Mouse (Mus musculus) lung, embryonic 14.5 days (tissue): ENCODE results near the gene Cdk18. TPM values are rescaled to one million over a fixed set of nuclear protein-coding genes. Genes with fewer than 3 reads are reported as not detected.

Experiments used
- ATAC-seq: fragments of 200-750 bp; cut with Nextera tagmentation; 2 replicates; pipeline ENCODE4 v1.8.0; 2017; ENCODE audit warnings: mild to moderate bottlenecking, moderate TSS enrichment, moderate library complexity; ENCODE audit not compliant: insufficient read depth
- DNase-seq: peaks from one replicate; pipeline ENCODE4 v3.0.0-alpha.2; 2015
- H3K27ac ChIP-seq: fragments of 300-500 bp; sonication (generic); 2 replicates; pipeline ENCODE4 v1.5.1; 2014; ENCODE audit warnings: low read depth, mild to moderate bottlenecking, moderate library complexity
- H3K27me3 ChIP-seq: fragments of 300-500 bp; sonication (generic); 2 replicates; pipeline ENCODE4 v1.6.1; 2014; ENCODE audit warnings: low read length, control low read depth; ENCODE audit not compliant: insufficient read depth
- H3K36me3 ChIP-seq: fragments of 300-500 bp; sonication (generic); 2 replicates; pipeline ENCODE4 v1.6.1; 2014; ENCODE audit warnings: control low read depth; ENCODE audit not compliant: insufficient read depth
- H3K4me1 ChIP-seq: fragments of 300-500 bp; sonication (generic); 2 replicates; pipeline ENCODE4 v1.6.1; 2014; ENCODE audit warnings: antibody characterized with exemption, control low read depth; ENCODE audit not compliant: insufficient read depth
- H3K4me2 ChIP-seq: fragments of 300-500 bp; sonication (generic); 2 replicates; pipeline ENCODE4 v1.6.1; 2014; ENCODE audit warnings: mild to moderate bottlenecking
- H3K4me3 ChIP-seq: fragments of 300-500 bp; sonication (generic); 2 replicates; pipeline ENCODE4 v1.5.1; 2014; ENCODE audit warnings: low read depth, low read length
- H3K9ac ChIP-seq: fragments of 300-500 bp; sonication (generic); 2 replicates; pipeline ENCODE4 v1.6.1; 2014
- H3K9me3 ChIP-seq: fragments of 300-500 bp; sonication (generic); 2 replicates; pipeline ENCODE4 v1.6.1; 2016; ENCODE audit warnings: low read depth, low read length, control low read depth
- CTCF ChIP-seq: IDR thresholded peaks from 2 replicates; pipeline ENCODE4 v1.5.1; 2016; ENCODE audit warnings: antibody characterized with exemption, low read depth
- WGBS: fragments of 180-500 bp; shearing (Covaris S2); extraction: QIAGEN DNeasy Blood & Tissue Kit; methylation state at CpG from one replicate; pipeline ENCODE4 v1.1.7; 2014; 5-methylcytosine and 5-hydroxymethylcytosine counted together
- polyA plus RNA-seq: library from polyadenylated mRNA; unstranded; fragments of >200 nt; fragmentation: Nextera tagmentation; extraction: Ambion mirVana; gene quantifications from 2 replicates; pipeline ENCODE4 v1.2.1, GENCODE M21; 2014

Gene Cdk18
- polyA plus RNA-seq, 1 experiment from 2014 or later = 8.0 TPM

- no peak overlapping the region for H3K4me3 ChIP-seq
- WGBS = 82% methylated on average over 7 of the region's 7 CpGs
- no peak for TF ChIP-seq CTCF
- no peak overlapping the region for H3K4me2 ChIP-seq
- H3K9me3 ChIP-seq = no peaks in the 10 kb centered on the region
- DNase-seq (no peak), ATAC-seq (no peak)
- no peaks in the 10 kb centered on the region for H3K36me3 ChIP-seq
- no peaks in the 10 kb centered on the region for H3K27me3 ChIP-seq
- H3K9ac ChIP-seq = no peak overlapping the region
- H3K27ac ChIP-seq = no peak overlapping the region
- H3K4me1 ChIP-seq = peaks cover 21% of the 10 kb centered on the region; the same call in 1 of the 2 replicates
Observed at GRCm38 (mm10) chr1:132135631-132136030, 3.9 kb downstream of the Cdk18 start.

- Histone ChIP-seq H3K9ac (no peak overlapping the region), H3K27ac (no peak overlapping the region)
Observed at GRCm38 (mm10) chr1:132128311-132128710, 11.2 kb downstream of the Cdk18 start.

DNA sequence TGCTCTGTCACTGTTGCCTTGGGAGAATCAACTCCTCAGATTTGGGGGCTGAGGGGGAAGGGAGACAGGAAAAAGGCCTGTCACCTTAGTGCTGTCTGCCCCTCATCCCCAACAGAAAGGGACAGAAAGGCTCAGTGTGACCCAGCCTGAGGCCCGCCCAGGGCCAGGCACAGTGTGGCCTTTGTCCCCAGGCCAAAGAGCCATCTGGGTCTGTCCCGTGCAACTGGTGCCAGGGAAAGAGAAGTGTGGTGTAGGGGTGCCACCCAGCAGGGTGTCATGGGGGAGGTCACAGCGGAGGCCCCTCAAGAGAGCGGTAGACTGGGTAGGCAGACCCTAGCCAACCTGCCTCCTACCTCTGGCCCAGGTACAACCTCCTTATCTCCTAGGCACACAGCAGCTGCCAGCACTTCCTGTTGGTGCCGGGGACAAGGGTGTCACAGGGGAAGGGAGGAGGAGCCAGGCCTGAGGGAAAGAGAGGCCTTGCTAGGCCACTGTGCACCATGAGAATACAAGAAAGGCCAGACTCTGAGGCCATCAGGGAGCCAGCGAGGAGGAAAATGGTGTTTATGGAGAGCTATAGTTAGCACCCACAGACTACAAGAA, 13.6 kb downstream of the Cdk18 start:
- no peaks in the 10 kb centered on the region for H3K9me3 ChIP-seq
- TF ChIP-seq CTCF = no peak
- DNase-seq = peak; percentile 37
- peaks cover 4% of the 10 kb centered on the region; the same call in 1 of the 2 replicates for H3K4me1 ChIP-seq
- H3K4me3 ChIP-seq = no peak overlapping the region
- 0 out of 2 replicates have a peak, but pooled peaks cover 2% of the 10 kb centered on the region for H3K36me3 ChIP-seq
- 50% methylated on average over 6 of the region's 6 CpGs for WGBS
- peak overlapping the region; percentile 61 for H3K27ac ChIP-seq
- H3K9ac ChIP-seq = no peak overlapping the region
- H3K4me2 ChIP-seq = no peak overlapping the region
- no peaks in the 10 kb centered on the region for H3K27me3 ChIP-seq
- no peak for ATAC-seq

More at GRCm38 (mm10) chr1:132128311-132128710, 11.2 kb downstream of the Cdk18 start:
- ATAC-seq (peak; percentile 44), DNase-seq (peak; percentile 66)
- WGBS = 43% methylated on average over 7 of the region's 7 CpGs
- Histone ChIP-seq H3K36me3 (no peaks in the 10 kb centered on the region), H3K4me2 (no peak overlapping the region), H3K4me3 (no peak overlapping the region), H3K27me3 (no peaks in the 10 kb centered on the region), H3K9me3 (no peaks in the 10 kb centered on the region), H3K4me1 (peaks cover 12% of the 10 kb centered on the region)
- TF ChIP-seq CTCF = no peak

- whole genome bisulfite sequencing = 23% methylated on average over 4 of the region's 4 CpGs
Observed at GRCm38 (mm10) chr1:132125249-132125648, 14.2 kb downstream of the Cdk18 start.

GRCm38 (mm10) chr1:132123420-132124014, 16.0 kb downstream of the Cdk18 start:
- H3K4me2 ChIP-seq = no peak overlapping the region
- no peak for ATAC-seq
- H3K27me3 ChIP-seq = no peaks in the 10 kb centered on the region
- 66% methylated on average over 9 of the region's 9 CpGs for WGBS
- 0 out of 2 replicates have a peak, but pooled peaks cover 2% of the 10 kb centered on the region for H3K36me3 ChIP-seq
- H3K27ac ChIP-seq = no peak overlapping the region
- no peak overlapping the region for H3K4me3 ChIP-seq
- TF ChIP-seq CTCF = no peak
- no peak for DNase-seq
- H3K4me1 ChIP-seq = peaks cover 4% of the 10 kb centered on the region; the same call in 1 of the 2 replicates
- no peak overlapping the region for H3K9ac ChIP-seq
- no peaks in the 10 kb centered on the region for H3K9me3 ChIP-seq

More at GRCm38 (mm10) chr1:132125249-132125648, 14.2 kb downstream of the Cdk18 start:
- H3K27me3 ChIP-seq = no peaks in the 10 kb centered on the region
- peak overlapping the region; percentile 61; the same call in 1 of the 2 replicates for H3K27ac ChIP-seq
- ATAC-seq (peak; percentile 30; the same call in 1 of the 2 replicates), DNase-seq (peak; percentile 76)
- H3K9ac ChIP-seq = no peak overlapping the region
- peaks cover 4% of the 10 kb centered on the region; the same call in 1 of the 2 replicates for H3K4me1 ChIP-seq
- no peaks in the 10 kb centered on the region for H3K9me3 ChIP-seq
- TF ChIP-seq CTCF = no peak
- no peak overlapping the region for H3K4me2 ChIP-seq
- 0 out of 2 replicates have a peak, but pooled peaks cover 2% of the 10 kb centered on the region for H3K36me3 ChIP-seq
- no peak overlapping the region for H3K4me3 ChIP-seq

GRCm38 (mm10) chr1:132121895-132122294, 17.6 kb downstream of the Cdk18 start:
- Histone ChIP-seq H3K9ac (no peak overlapping the region), H3K4me1 (peaks cover 4% of the 10 kb centered on the region; the same call in 1 of the 2 replicates), H3K4me3 (no peak overlapping the region), H3K27me3 (no peaks in the 10 kb centered on the region), H3K9me3 (no peaks in the 10 kb centered on the region), H3K27ac (no peak overlapping the region), H3K36me3 (0 out of 2 replicates have a peak, but pooled peaks cover 2% of the 10 kb centered on the region), H3K4me2 (no peak overlapping the region)
- no peak for TF ChIP-seq CTCF
- ATAC-seq (no peak), DNase-seq (no peak)
- WGBS = 72% methylated on average over 6 of the region's 6 CpGs

- H3K4me2 ChIP-seq = no peak overlapping the region
- ATAC-seq = 0 out of 2 replicates have a peak, but pooled peaks have one; percentile 15
- 16% methylated on average over 6 of the region's 6 CpGs for WGBS
Observed at GRCm38 (mm10) chr1:132121236-132121635, 18.2 kb downstream of the Cdk18 start.

More at GRCm38 (mm10) chr1:132121236-132121635, 18.2 kb downstream of the Cdk18 start:
- no peak overlapping the region for H3K4me3 ChIP-seq
- no peaks in the 10 kb centered on the region for H3K27me3 ChIP-seq
- H3K36me3 ChIP-seq = 0 out of 2 replicates have a peak, but pooled peaks cover 2% of the 10 kb centered on the region
- no peaks in the 10 kb centered on the region for H3K9me3 ChIP-seq
- peaks cover 4% of the 10 kb centered on the region; the same call in 1 of the 2 replicates for H3K4me1 ChIP-seq
- no peak overlapping the region for H3K9ac ChIP-seq
- H3K27ac ChIP-seq = no peak overlapping the region
- TF ChIP-seq CTCF = peak; percentile 85
- DNase-seq = peak; percentile 94
